Mouse (Mus musculus) embryonic facial prominence, embryonic 13.5 days (tissue): ENCODE measurements around the gene Gm42791. TPM values are rescaled to one million over a fixed set of nuclear protein-coding genes. Genes with fewer than 3 reads are reported as not detected.
A peak's percentile ranks its signal among the peaks of the same experiment; 100 is the strongest.

Source experiments
- ATAC-seq: fragments of 200-750 bp; cut with Nextera tagmentation; 2 replicates; pipeline ENCODE4 v1.8.0; 2017; ENCODE audit warnings: low read depth; ENCODE audit not compliant: insufficient number of reproducible peaks, insufficient read depth, low FRiP score, low TSS enrichment
- H3K27ac ChIP-seq: fragments of 300-500 bp; sonication (generic); 2 replicates; pipeline ENCODE4 v1.5.1; 2015; ENCODE audit warnings: moderate library complexity, mild to moderate bottlenecking, inconsistent platforms
- H3K27me3 ChIP-seq: fragments of 300-500 bp; sonication (generic); 2 replicates; pipeline ENCODE4 v1.6.1; 2015; ENCODE audit warnings: mild to moderate bottlenecking, inconsistent platforms
- H3K36me3 ChIP-seq: fragments of 300-500 bp; sonication (generic); 2 replicates; pipeline ENCODE4 v1.6.1; 2015; ENCODE audit warnings: mild to moderate bottlenecking, inconsistent platforms
- H3K4me1 ChIP-seq: fragments of 300-500 bp; sonication (generic); 2 replicates; pipeline ENCODE4 v1.6.1; 2015; ENCODE audit warnings: inconsistent platforms
- H3K4me2 ChIP-seq: fragments of 300-500 bp; sonication (generic); 2 replicates; pipeline ENCODE4 v1.6.1; 2015; ENCODE audit warnings: moderate library complexity, mild to moderate bottlenecking, inconsistent platforms
- H3K4me3 ChIP-seq: fragments of 300-500 bp; sonication (generic); 2 replicates; pipeline ENCODE4 v1.5.1; 2015; ENCODE audit warnings: mild to moderate bottlenecking, inconsistent platforms
- H3K9ac ChIP-seq: fragments of 300-500 bp; sonication (generic); 2 replicates; pipeline ENCODE4 v1.6.1; 2015; ENCODE audit warnings: mild to moderate bottlenecking, inconsistent platforms
- H3K9me3 ChIP-seq: fragments of 300-500 bp; sonication (generic); 2 replicates; pipeline ENCODE4 v1.6.1; 2016; ENCODE audit warnings: inconsistent platforms
- WGBS: fragments of 180-500 bp; shearing (Covaris S2); methylation state at CpG from one replicate; pipeline ENCODE4 v1.1.7; 2015; ENCODE audit warnings: mixed read lengths; 5-methylcytosine and 5-hydroxymethylcytosine counted together
- polyA plus RNA-seq: library from polyadenylated mRNA; unstranded; fragments of >200 nt; fragmentation: Nextera tagmentation; extraction: Ambion mirVana; gene quantifications from 2 replicates; pipeline ENCODE4 v1.2.1, GENCODE M21; 2015

Gene Gm42791
- polyA plus RNA-seq, 1 experiment from 2014 or later = 1.6 TPM

- peak overlapping the region; percentile 99 for H3K27ac ChIP-seq
- H3K4me1 ChIP-seq = peaks cover 27% of the 10 kb centered on the region
- peaks cover 5% of the 10 kb centered on the region; the same call in 1 of the 2 replicates for H3K36me3 ChIP-seq
- no peaks in the 10 kb centered on the region for H3K27me3 ChIP-seq
- peak overlapping the region; percentile 82 for H3K9ac ChIP-seq
- peak overlapping the region; percentile 77 for H3K4me2 ChIP-seq
- 45% methylated on average over 7 of the region's 7 CpGs for WGBS
- ATAC-seq = no peak
- peak overlapping the region; percentile 52 for H3K4me3 ChIP-seq
- H3K9me3 ChIP-seq = no peaks in the 10 kb centered on the region; the same call in none of the 2 replicates
Measured at GRCm38 (mm10) chr5:148994311-148994705, 639 bp downstream of the Gm42791 start.

GRCm38 (mm10) chr5:148992598-148992997 is 2.3 kb downstream of the Gm42791 start:
- WGBS = 96% methylated on average over 11 of the region's 11 CpGs
- ATAC-seq = no peak
- H3K4me3 ChIP-seq = no peak overlapping the region

GRCm38 (mm10) chr5:148990891-148991311 is 4.0 kb downstream of the Gm42791 start:
- peak overlapping the region; percentile 6; the same call in 1 of the 2 replicates for H3K27ac ChIP-seq
- no peak overlapping the region for H3K4me2 ChIP-seq
- ATAC-seq = no peak
- H3K9me3 ChIP-seq = peaks cover 5% of the 10 kb centered on the region
- H3K27me3 ChIP-seq = no peaks in the 10 kb centered on the region
- H3K4me3 ChIP-seq = no peak overlapping the region
- no peak overlapping the region for H3K9ac ChIP-seq
- WGBS = 82% methylated on average over 12 of the region's 12 CpGs
- H3K36me3 ChIP-seq = peaks cover 11% of the 10 kb centered on the region
- H3K4me1 ChIP-seq = peaks cover 16% of the 10 kb centered on the region

More at GRCm38 (mm10) chr5:148992598-148992997, 2.3 kb downstream of the Gm42791 start:
- Histone ChIP-seq H3K27ac (no peak overlapping the region), H3K4me1 (peaks cover 27% of the 10 kb centered on the region), H3K36me3 (peaks cover 9% of the 10 kb centered on the region), H3K9me3 (peaks cover 5% of the 10 kb centered on the region), H3K4me2 (no peak overlapping the region), H3K27me3 (no peaks in the 10 kb centered on the region), H3K9ac (no peak overlapping the region)

- no peak overlapping the region for H3K27ac ChIP-seq
- H3K27me3 ChIP-seq = no peaks in the 10 kb centered on the region
- H3K4me1 ChIP-seq = peaks cover 14% of the 10 kb centered on the region
- H3K4me2 ChIP-seq = no peak overlapping the region
- 87% methylated on average over 7 of the region's 7 CpGs for WGBS
- peaks cover 5% of the 10 kb centered on the region for H3K9me3 ChIP-seq
- no peak for ATAC-seq
- no peak overlapping the region for H3K4me3 ChIP-seq
- peaks cover 11% of the 10 kb centered on the region for H3K36me3 ChIP-seq
- H3K9ac ChIP-seq = no peak overlapping the region
Measured at GRCm38 (mm10) chr5:148989480-148989879, 5.5 kb downstream of the Gm42791 start.

GRCm38 (mm10) chr5:148984961-148985360 is 10.0 kb downstream of the Gm42791 start:
- Histone ChIP-seq H3K4me3 (no peak overlapping the region), H3K36me3 (peaks cover 12% of the 10 kb centered on the region), H3K4me1 (peaks cover 9% of the 10 kb centered on the region; the same call in 1 of the 2 replicates), H3K27me3 (no peaks in the 10 kb centered on the region), H3K27ac (no peak overlapping the region), H3K9me3 (peaks cover 12% of the 10 kb centered on the region), H3K9ac (no peak overlapping the region), H3K4me2 (no peak overlapping the region)
- no peak for ATAC-seq
- 36% methylated on average over 13 of the region's 13 CpGs for WGBS

- WGBS = 94% methylated on average over 1 of the region's 1 CpGs
- ATAC-seq = no peak
- Histone ChIP-seq H3K4me3 (no peak overlapping the region), H3K4me1 (peaks cover 12% of the 10 kb centered on the region; the same call in 1 of the 2 replicates), H3K27ac (no peak overlapping the region), H3K4me2 (no peak overlapping the region), H3K27me3 (no peaks in the 10 kb centered on the region), H3K9ac (no peak overlapping the region), H3K36me3 (peaks cover 12% of the 10 kb centered on the region), H3K9me3 (peaks cover 12% of the 10 kb centered on the region)
Measured at GRCm38 (mm10) chr5:148983696-148984095, 11.3 kb downstream of the Gm42791 start.

- Histone ChIP-seq H3K9me3 (peaks cover 11% of the 10 kb centered on the region), H3K36me3 (peaks cover 12% of the 10 kb centered on the region), H3K4me3 (no peak overlapping the region), H3K27ac (no peak overlapping the region), H3K4me2 (no peak overlapping the region), H3K9ac (no peak overlapping the region), H3K27me3 (no peaks in the 10 kb centered on the region), H3K4me1 (peaks cover 16% of the 10 kb centered on the region)
- WGBS = 52% methylated on average over 12 of the region's 12 CpGs
- no peak for ATAC-seq
Measured at GRCm38 (mm10) chr5:148983108-148983664, 11.8 kb downstream of the Gm42791 start.

- Histone ChIP-seq H3K4me2 (no peak overlapping the region), H3K27me3 (no peaks in the 10 kb centered on the region), H3K4me1 (peaks cover 24% of the 10 kb centered on the region), H3K9me3 (peaks cover 7% of the 10 kb centered on the region; the same call in 1 of the 2 replicates), H3K27ac (no peak overlapping the region), H3K4me3 (no peak overlapping the region), H3K36me3 (0 out of 2 replicates have a peak, but pooled peaks cover 6% of the 10 kb centered on the region), H3K9ac (no peak overlapping the region)
- no peak for ATAC-seq
- WGBS = 77% methylated on average over 7 of the region's 7 CpGs
Measured at GRCm38 (mm10) chr5:148982396-148982795, 12.6 kb downstream of the Gm42791 start.

GRCm38 (mm10) chr5:148980607-148981006 is 14.3 kb downstream of the Gm42791 start:
- Histone ChIP-seq H3K4me2 (no peak overlapping the region), H3K27me3 (no peaks in the 10 kb centered on the region), H3K27ac (no peak overlapping the region), H3K4me3 (no peak overlapping the region), H3K9me3 (peaks cover 7% of the 10 kb centered on the region; the same call in 1 of the 2 replicates), H3K36me3 (0 out of 2 replicates have a peak, but pooled peaks cover 6% of the 10 kb centered on the region), H3K9ac (no peak overlapping the region), H3K4me1 (peaks cover 24% of the 10 kb centered on the region)
- WGBS = 61% methylated on average over 6 of the region's 6 CpGs
- ATAC-seq = 0 out of 2 replicates have a peak, but pooled peaks have one; percentile 20

- H3K36me3 ChIP-seq = no peaks in the 10 kb centered on the region
- WGBS = 60% methylated on average over 18 of the region's 18 CpGs
- no peaks in the 10 kb centered on the region for H3K27me3 ChIP-seq
- H3K4me1 ChIP-seq = peaks cover 24% of the 10 kb centered on the region
- 0 out of 2 replicates have a peak, but pooled peaks cover under 1% of the 10 kb centered on the region for H3K9me3 ChIP-seq
- ATAC-seq = no peak
- no peak overlapping the region for H3K4me3 ChIP-seq
- H3K4me2 ChIP-seq = no peak overlapping the region
- peak overlapping the region; percentile 66 for H3K27ac ChIP-seq
- no peak overlapping the region for H3K9ac ChIP-seq
Measured at GRCm38 (mm10) chr5:148978458-148979165, 16.3 kb downstream of the Gm42791 start.

GRCm38 (mm10) chr5:148977698-148978457 is 17.1 kb downstream of the Gm42791 start:
- no peak overlapping the region for H3K4me2 ChIP-seq
- WGBS = 15% methylated on average over 14 of the region's 14 CpGs
- H3K27ac ChIP-seq = peak overlapping the region; percentile 66
- H3K9ac ChIP-seq = 0 out of 2 replicates have a peak overlapping the region, but pooled peaks have one; percentile 36
- no peaks in the 10 kb centered on the region for H3K27me3 ChIP-seq
- H3K4me1 ChIP-seq = peaks cover 30% of the 10 kb centered on the region
- H3K4me3 ChIP-seq = no peak overlapping the region
- H3K36me3 ChIP-seq = no peaks in the 10 kb centered on the region
- ATAC-seq = no peak
- no peaks in the 10 kb centered on the region for H3K9me3 ChIP-seq
